Mouse (Mus musculus) neural tube, embryonic 12.5 days (tissue): ENCODE data around the gene Cpt1b. TPM values are rescaled to one million over a fixed set of nuclear protein-coding genes. Genes with fewer than 3 reads are reported as not detected.

Experiments used
- ATAC-seq: fragments of 200-750 bp; cut with Nextera tagmentation; 2 replicates; pipeline ENCODE4 v1.8.0; 2017; ENCODE audit warnings: low read depth, mild to moderate bottlenecking, moderate TSS enrichment, moderate library complexity; ENCODE audit not compliant: low FRiP score
- H3K27ac ChIP-seq: fragments of 300-500 bp; sonication (generic); 2 replicates; pipeline ENCODE4 v1.5.1; 2016
- H3K27me3 ChIP-seq: fragments of 300-500 bp; sonication (generic); replicated peaks from 2 replicates; pipeline ENCODE4 v1.6.1; 2016; ENCODE audit warnings: mild to moderate bottlenecking
- H3K36me3 ChIP-seq: fragments of 300-500 bp; sonication (generic); 2 replicates; pipeline ENCODE4 v1.6.1; 2016; ENCODE audit warnings: mild to moderate bottlenecking
- H3K4me1 ChIP-seq: fragments of 300-500 bp; sonication (generic); 2 replicates; pipeline ENCODE4 v1.6.1; 2016
- H3K4me2 ChIP-seq: fragments of 300-500 bp; sonication (generic); replicated peaks from 2 replicates; pipeline ENCODE4 v1.6.1; 2016; ENCODE audit warnings: mild to moderate bottlenecking
- H3K4me3 ChIP-seq: fragments of 300-500 bp; sonication (generic); 2 replicates; pipeline ENCODE4 v1.5.1; 2016
- H3K9ac ChIP-seq: fragments of 300-500 bp; sonication (generic); 2 replicates; pipeline ENCODE4 v1.6.1; 2016; ENCODE audit warnings: mild to moderate bottlenecking
- H3K9me3 ChIP-seq: fragments of 300-500 bp; sonication (generic); 2 replicates; pipeline ENCODE4 v1.6.1; 2016; ENCODE audit warnings: mild to moderate bottlenecking
- WGBS: fragments of 180-500 bp; shearing (Covaris S2); methylation state at CpG from one replicate; pipeline ENCODE4 v1.1.7; 2016; 5-methylcytosine and 5-hydroxymethylcytosine counted together
- polyA plus RNA-seq: library from polyadenylated mRNA; unstranded; fragments of >200 nt; fragmentation: Nextera tagmentation; extraction: Ambion mirVana; gene quantifications from 2 replicates; pipeline ENCODE4 v1.2.1, GENCODE M21; 2016

Cpt1b gene
- polyA plus RNA-seq, 1 experiment from 2014 or later: 0.85 TPM

- 85% methylated on average over 10 of the region's 10 CpGs for WGBS
- Histone ChIP-seq H3K27ac (no peak overlapping the region), H3K9me3 (peaks cover 9% of the 10 kb centered on the region), H3K9ac (no peak overlapping the region), H3K4me1 (no peaks in the 10 kb centered on the region), H3K4me3 (no peak overlapping the region), H3K4me2 (no peak overlapping the region), H3K27me3 (no peaks in the 10 kb centered on the region), H3K36me3 (no peaks in the 10 kb centered on the region)
- ATAC-seq: no peak
These were observed 20.6 kb downstream of the Cpt1b start for GRCm38 (mm10) chr15:89404831-89405623.

GRCm38 (mm10) chr15:89402471-89402870, 23.2 kb downstream of the Cpt1b start:
- H3K9ac ChIP-seq: no peak overlapping the region
- no peaks in the 10 kb centered on the region for H3K36me3 ChIP-seq
- H3K9me3 ChIP-seq: no peaks in the 10 kb centered on the region
- WGBS: 82% methylated on average over 1 of the region's 1 CpGs
- no peak overlapping the region for H3K4me3 ChIP-seq
- no peak overlapping the region for H3K4me2 ChIP-seq
- H3K4me1 ChIP-seq: no peaks in the 10 kb centered on the region
- no peak for ATAC-seq
- H3K27me3 ChIP-seq: no peaks in the 10 kb centered on the region
- H3K27ac ChIP-seq: no peak overlapping the region

- no peak for ATAC-seq
- Histone ChIP-seq H3K36me3 (no peaks in the 10 kb centered on the region), H3K27ac (no peak overlapping the region), H3K9ac (no peak overlapping the region), H3K4me3 (no peak overlapping the region), H3K27me3 (no peaks in the 10 kb centered on the region), H3K4me1 (no peaks in the 10 kb centered on the region), H3K4me2 (no peak overlapping the region), H3K9me3 (no peaks in the 10 kb centered on the region)
- 71% methylated on average over 1 of the region's 1 CpGs for WGBS
These were observed 25.9 kb downstream of the Cpt1b start for GRCm38 (mm10) chr15:89399716-89400115.

GRCm38 (mm10) chr15:89398146-89398545, 27.5 kb downstream of the Cpt1b start:
- H3K4me3 ChIP-seq: no peak overlapping the region
- H3K4me1 ChIP-seq: no peaks in the 10 kb centered on the region
- WGBS: 79% methylated on average over 2 of the region's 2 CpGs
- no peaks in the 10 kb centered on the region for H3K36me3 ChIP-seq
- no peak for ATAC-seq
- no peak overlapping the region for H3K27ac ChIP-seq
- no peak overlapping the region for H3K4me2 ChIP-seq
- H3K9me3 ChIP-seq: no peaks in the 10 kb centered on the region
- no peak overlapping the region for H3K9ac ChIP-seq
- H3K27me3 ChIP-seq: no peaks in the 10 kb centered on the region

GRCm38 (mm10) chr15:89396883-89397282, 28.8 kb downstream of the Cpt1b start:
- ATAC-seq: no peak

GRCm38 (mm10) chr15:89390081-89390480, 35.6 kb downstream of the Cpt1b start:
- no peaks in the 10 kb centered on the region for H3K36me3 ChIP-seq
- H3K9ac ChIP-seq: no peak overlapping the region
- no peak for ATAC-seq
- H3K4me1 ChIP-seq: no peaks in the 10 kb centered on the region
- H3K9me3 ChIP-seq: no peaks in the 10 kb centered on the region
- no peak overlapping the region for H3K4me2 ChIP-seq
- H3K4me3 ChIP-seq: no peak overlapping the region
- H3K27ac ChIP-seq: no peak overlapping the region
- 90% methylated on average over 10 of the region's 10 CpGs for WGBS
- H3K27me3 ChIP-seq: no peaks in the 10 kb centered on the region; the same call in none of the 2 replicates

More at GRCm38 (mm10) chr15:89396883-89397282, 28.8 kb downstream of the Cpt1b start:
- Histone ChIP-seq H3K4me2 (no peak overlapping the region), H3K27ac (no peak overlapping the region), H3K9me3 (no peaks in the 10 kb centered on the region), H3K27me3 (no peaks in the 10 kb centered on the region), H3K36me3 (no peaks in the 10 kb centered on the region), H3K4me1 (no peaks in the 10 kb centered on the region), H3K9ac (no peak overlapping the region), H3K4me3 (no peak overlapping the region)
- WGBS: 92% methylated on average over 4 of the region's 4 CpGs

- 44% methylated on average over 12 of the region's 12 CpGs for WGBS
- ATAC-seq: no peak
- no peak overlapping the region for H3K4me2 ChIP-seq
- no peaks in the 10 kb centered on the region for H3K9me3 ChIP-seq
- no peaks in the 10 kb centered on the region; the same call in none of the 2 replicates for H3K27me3 ChIP-seq
- H3K9ac ChIP-seq: no peak overlapping the region
- no peaks in the 10 kb centered on the region for H3K4me1 ChIP-seq
- H3K4me3 ChIP-seq: no peak overlapping the region
- no peaks in the 10 kb centered on the region for H3K36me3 ChIP-seq
- H3K27ac ChIP-seq: no peak overlapping the region
These were observed 38.5 kb downstream of the Cpt1b start for GRCm38 (mm10) chr15:89387127-89387526.

GRCm38 (mm10) chr15:89384617-89385016, 41.0 kb downstream of the Cpt1b start, which contains the start of gene Klhdc7b:
Gene Klhdc7b (plus strand): TSS chr15:89384917.
- H3K4me3 ChIP-seq: no peak within 1 kb of the TSS
- H3K36me3 ChIP-seq: no peaks in the 10 kb centered on the region
- H3K9me3 ChIP-seq: no peaks in the 10 kb centered on the region
- H3K9ac ChIP-seq: no peak within 1 kb of the TSS
- no peak within 1 kb of the TSS for H3K4me2 ChIP-seq
- H3K27ac ChIP-seq: no peak within 1 kb of the TSS
- ATAC-seq: no peak
- peaks cover 7% of the 10 kb centered on the region for H3K27me3 ChIP-seq
- 89% methylated on average over 7 of the region's 7 CpGs for WGBS
- H3K4me1 ChIP-seq: peaks cover under 1% of the 10 kb centered on the region; the same call in 1 of the 2 replicates

- H3K27ac ChIP-seq: no peak overlapping the region
- H3K4me2 ChIP-seq: peak overlapping the region; percentile 63
- no peaks in the 10 kb centered on the region for H3K36me3 ChIP-seq
- WGBS: 5% methylated on average over 10 of the region's 10 CpGs
- H3K27me3 ChIP-seq: peaks cover 46% of the 10 kb centered on the region
- H3K9ac ChIP-seq: peak overlapping the region; percentile 40; the same call in 1 of the 2 replicates
- peaks cover 14% of the 10 kb centered on the region for H3K4me1 ChIP-seq
- no peak for ATAC-seq
- no peaks in the 10 kb centered on the region for H3K9me3 ChIP-seq
- peak overlapping the region; percentile 34 for H3K4me3 ChIP-seq
These were observed 46.2 kb downstream of the Cpt1b start for GRCm38 (mm10) chr15:89379429-89379828.

GRCm38 (mm10) chr15:89378831-89379401, 46.7 kb downstream of the Cpt1b start, which contains the start of gene Odf3b:
Gene Odf3b (minus strand): TSS chr15:89379282.
- Histone ChIP-seq H3K4me3 (peak within 1 kb of the TSS; percentile 34), H3K9me3 (no peaks in the 10 kb centered on the region), H3K36me3 (no peaks in the 10 kb centered on the region), H3K27me3 (peaks cover 46% of the 10 kb centered on the region), H3K4me1 (peaks cover 14% of the 10 kb centered on the region), H3K4me2 (peak within 1 kb of the TSS; percentile 63), H3K27ac (no peak within 1 kb of the TSS), H3K9ac (peak within 1 kb of the TSS; percentile 40; the same call in 1 of the 2 replicates)
- no peak for ATAC-seq
- WGBS: under 1% methylated on average over 33 of the region's 33 CpGs

- H3K4me3 ChIP-seq: peak overlapping the region; percentile 34
- no peak for ATAC-seq
- no peak overlapping the region for H3K27ac ChIP-seq
- peaks cover 46% of the 10 kb centered on the region for H3K27me3 ChIP-seq
- peaks cover 15% of the 10 kb centered on the region for H3K4me1 ChIP-seq
- peak overlapping the region; percentile 40; the same call in 1 of the 2 replicates for H3K9ac ChIP-seq
- H3K9me3 ChIP-seq: no peaks in the 10 kb centered on the region
- 11% methylated on average over 46 of the region's 46 CpGs for WGBS
- peak overlapping the region; percentile 63 for H3K4me2 ChIP-seq
- no peaks in the 10 kb centered on the region for H3K36me3 ChIP-seq
These were observed 47.5 kb downstream of the Cpt1b start for GRCm38 (mm10) chr15:89377938-89378828.

- H3K4me2 ChIP-seq: peak overlapping the region; percentile 10; the same call in 1 of the 2 replicates
- no peaks in the 10 kb centered on the region for H3K9me3 ChIP-seq
- H3K27ac ChIP-seq: no peak overlapping the region
- 7% methylated on average over 18 of the region's 18 CpGs for WGBS
- H3K4me1 ChIP-seq: peaks cover 23% of the 10 kb centered on the region
- H3K36me3 ChIP-seq: peaks cover 3% of the 10 kb centered on the region
- no peak for ATAC-seq
- no peak overlapping the region for H3K4me3 ChIP-seq
- no peak overlapping the region; the same call in 1 of the 2 replicates for H3K9ac ChIP-seq
- peaks cover 46% of the 10 kb centered on the region for H3K27me3 ChIP-seq
These were observed 48.3 kb downstream of the Cpt1b start for GRCm38 (mm10) chr15:89377362-89377761.
